Mouse (Mus musculus) left cerebral cortex, postnatal 36 days (tissue): ENCODE data around the gene Tmem91. TPM values are rescaled to one million over a fixed set of nuclear protein-coding genes. Genes with fewer than 3 reads are reported as not detected.
A peak's percentile ranks its signal among the peaks of the same experiment; 100 is the strongest.

Experiments
- DNase-seq, 2 experiments: peaks; one replicate each; pipeline ENCODE4 v3.0.0; 2021 to 2022; ENCODE audit warnings: low spot score in 2 of 2, mixed read lengths in 1 of 2
- intact Hi-C: fragments of 180-260 bp; cut with DNase I; formaldehyde crosslinking; loops from one replicate; pipeline ENCODE4 v1.15.1; 2025
- total RNA-seq, 2 experiments: library from RNA; stranded (reverse); gene quantifications; 2 replicates each; pipeline ENCODE4 v1.2.3; 2021

Gene Tmem91
- total RNA-seq, 2 experiments from 2014 or later, result 25.4 to 31.4 TPM

- intact Hi-C loops, result no loop called here
- DNase-seq, result peak; percentile 91
These were observed 1.3 kb upstream of the Tmem91 start for GRCm38 (mm10) chr7:25676085-25676781.

- intact Hi-C loops, result no loop called here
- DNase-seq, result no peak
These were observed 439 bp upstream of the Tmem91 start for GRCm38 (mm10) chr7:25675405-25675804.

GRCm38 (mm10) chr7:25674297-25674696 lies 669 bp downstream of the Tmem91 start:
- no peak for DNase-seq
- intact Hi-C loops, result no loop called here

- no peak for DNase-seq
- intact Hi-C loops, result no loop called here
These were observed 2.5 kb downstream of the Tmem91 start for GRCm38 (mm10) chr7:25672442-25672841.

GRCm38 (mm10) chr7:25671686-25672085 lies 3.3 kb downstream of the Tmem91 start:
- DNase-seq, result no peak
- intact Hi-C loops, result no loop called here

GRCm38 (mm10) chr7:25670096-25670495 lies 4.9 kb downstream of the Tmem91 start:
- no peak for DNase-seq
- intact Hi-C loops, result no loop called here

- no peak for DNase-seq
- intact Hi-C loops, result no loop called here
These were observed 5.3 kb downstream of the Tmem91 start for GRCm38 (mm10) chr7:25669631-25670030.

- no peak for DNase-seq
- intact Hi-C loops, result no loop called here
These were observed 5.8 kb downstream of the Tmem91 start for GRCm38 (mm10) chr7:25669158-25669557.

- intact Hi-C loops, result no loop called here
- DNase-seq, result no peak
These were observed 8.6 kb downstream of the Tmem91 start for GRCm38 (mm10) chr7:25666381-25666780.

- peak; percentile 98 to 99 for DNase-seq
- intact Hi-C loops, result no loop called here
These were observed 16.1 kb downstream of the Tmem91 start, which contains the start of the genes Bckdha and Exosc5 for GRCm38 (mm10) chr7:25658657-25659472. TSS of gene Bckdha (minus strand) at chr7:25658981. TSS of gene Exosc5 (plus strand) at chr7:25659164.

GRCm38 (mm10) chr7:25657785-25658184 lies 17.2 kb downstream of the Tmem91 start:
- intact Hi-C loops, result no loop called here
- no peak for DNase-seq

- DNase-seq, result no peak
- intact Hi-C loops, result no loop called here
These were observed 19.2 kb downstream of the Tmem91 start for GRCm38 (mm10) chr7:25655601-25656428.

- no peak for DNase-seq
- intact Hi-C loops, result no loop called here
These were observed 22.7 kb downstream of the Tmem91 start for GRCm38 (mm10) chr7:25652244-25652759.

GRCm38 (mm10) chr7:25651281-25651680 lies 23.7 kb downstream of the Tmem91 start:
- no peak for DNase-seq
- intact Hi-C loops, result no loop called here

GRCm38 (mm10) chr7:25649839-25650238 lies 25.1 kb downstream of the Tmem91 start:
- DNase-seq, result no peak
- intact Hi-C loops, result no loop called here

- intact Hi-C loops, result no loop called here
- no peak for DNase-seq
These were observed 27.3 kb downstream of the Tmem91 start for GRCm38 (mm10) chr7:25647574-25648123.

GRCm38 (mm10) chr7:25645074-25645473 lies 29.9 kb downstream of the Tmem91 start:
- no peak for DNase-seq
- intact Hi-C loops, result no loop called here

GRCm38 (mm10) chr7:25644631-25645030 lies 30.3 kb downstream of the Tmem91 start:
- no peak for DNase-seq
- intact Hi-C loops, result no loop called here

GRCm38 (mm10) chr7:25644136-25644535 lies 30.8 kb downstream of the Tmem91 start:
- intact Hi-C loops, result no loop called here
- no peak for DNase-seq

GRCm38 (mm10) chr7:25639754-25640153 lies 35.2 kb downstream of the Tmem91 start:
- intact Hi-C loops, result no loop called here
- peak; percentile 50 to 58 for DNase-seq
